Mouse (Mus musculus): ENCODE results near the gene Sowahb.

Gene Sowahb

DNA sequence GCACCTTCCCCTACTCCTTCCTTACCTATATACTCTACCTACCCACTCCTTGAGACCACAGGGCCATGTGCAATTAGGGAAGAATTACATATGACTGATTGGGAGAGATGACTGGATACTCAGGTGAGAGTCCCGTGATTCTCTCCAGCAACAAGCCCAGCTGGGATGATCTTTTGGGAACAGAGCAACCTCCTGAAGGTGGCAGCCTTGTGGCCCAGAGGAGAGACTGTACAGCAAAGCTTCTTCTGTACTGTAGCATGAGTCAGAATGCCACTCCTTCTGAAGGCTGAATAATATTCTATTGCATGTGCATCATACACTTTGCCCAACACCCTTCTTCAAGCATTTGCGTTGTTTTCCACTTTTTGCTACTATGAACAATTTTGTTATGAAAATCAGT, 42.2 kb downstream of the Sowahb start:
- DNase-seq (ENCODE audit: low read depth) = no peak

DNA sequence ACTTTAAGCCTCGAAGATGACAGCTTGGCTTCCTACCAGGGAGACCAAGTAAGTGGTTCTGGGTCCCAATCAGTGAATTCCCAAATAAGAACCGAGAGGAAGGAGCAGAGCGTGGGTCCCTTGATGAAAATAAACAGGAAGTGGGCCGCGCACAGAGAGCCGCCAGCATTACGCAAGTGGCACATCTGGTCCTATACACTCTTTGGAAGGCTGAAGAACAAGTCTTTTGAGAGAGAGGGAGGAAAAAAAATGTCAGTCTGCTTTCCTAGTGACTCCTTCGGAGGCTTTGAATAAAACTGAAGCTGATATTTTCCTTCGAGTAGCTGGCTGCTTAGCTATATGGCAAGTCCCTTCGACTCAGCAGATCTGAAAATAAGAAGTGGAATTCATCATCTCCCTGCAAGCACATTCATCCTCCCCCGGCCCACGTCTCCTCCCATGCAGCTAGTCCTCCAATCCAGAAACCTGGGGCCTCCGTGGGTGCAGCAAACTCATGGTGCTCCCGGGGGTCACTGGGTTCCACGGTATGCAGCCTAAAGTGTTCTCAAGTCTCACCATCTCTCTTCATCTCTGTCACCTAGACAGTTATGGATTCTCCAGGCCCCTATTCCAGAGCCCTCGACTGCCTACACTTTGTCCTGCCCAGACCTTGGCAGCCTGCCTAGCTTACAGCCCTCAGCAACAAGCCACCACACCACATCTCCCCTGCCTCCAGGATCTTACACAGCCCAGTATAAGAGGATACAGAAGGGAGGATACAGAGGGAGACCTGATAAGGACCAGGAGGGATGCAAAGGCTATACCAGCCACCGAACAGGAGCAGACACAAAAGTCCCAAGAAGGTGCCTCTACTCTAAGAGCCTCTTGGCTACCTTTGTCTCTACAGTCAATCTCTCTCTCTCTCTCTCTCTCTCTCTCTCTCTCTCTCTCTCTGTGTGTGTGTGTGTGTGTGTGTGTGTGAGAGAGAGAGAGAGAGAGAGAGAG, 43.8 kb downstream of the Sowahb start:
- no peak for DNase-seq (ENCODE audit: low read depth)

DNA sequence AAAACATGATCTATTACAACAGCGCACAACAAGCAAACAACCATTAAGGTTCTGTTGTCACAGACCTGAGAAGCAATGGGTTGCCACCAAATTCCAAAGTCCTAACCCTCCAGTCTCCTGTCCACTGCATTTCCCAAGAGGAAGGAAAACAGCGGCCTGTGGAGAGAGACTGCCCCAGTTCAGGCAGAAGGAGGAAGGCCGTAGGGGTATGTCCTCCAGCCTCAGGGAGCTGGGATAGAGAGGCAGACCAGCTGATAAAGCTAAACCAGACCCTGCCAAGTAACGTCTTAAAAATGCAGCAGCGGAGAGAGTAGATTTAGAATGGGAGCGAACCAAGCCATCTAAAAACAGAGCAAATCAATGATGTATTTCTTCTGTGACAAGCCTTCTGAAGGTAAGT, 44.8 kb downstream of the Sowahb start:
- no peak for DNase-seq (ENCODE audit: low read depth)

DNA sequence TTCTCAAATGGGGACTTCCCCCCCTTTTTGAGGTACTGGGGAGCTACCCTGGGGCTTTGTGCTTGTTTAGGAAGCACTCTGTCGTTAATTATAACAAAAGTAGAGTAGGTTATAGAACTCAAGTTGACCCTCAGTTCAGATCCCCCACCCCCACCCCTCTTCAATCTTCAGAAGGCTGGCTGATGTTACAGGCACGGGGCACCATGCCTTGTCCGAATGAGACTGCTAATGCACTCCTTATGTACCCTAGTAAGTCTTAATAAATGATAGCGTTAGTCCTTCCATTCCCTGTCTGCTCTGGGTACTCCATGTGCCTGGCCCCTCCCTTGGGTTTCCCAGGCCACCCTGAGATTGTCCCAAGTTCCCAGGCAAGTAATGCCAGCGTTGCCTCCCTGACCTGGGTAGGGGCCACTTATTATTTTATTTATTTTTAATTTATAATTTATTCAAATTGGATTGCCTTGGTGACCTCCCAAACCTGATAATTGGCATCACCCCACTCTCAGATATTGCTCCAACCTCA, 46.3 kb downstream of the Sowahb start:
- no peak for DNase-seq (ENCODE audit: low read depth)

DNA sequence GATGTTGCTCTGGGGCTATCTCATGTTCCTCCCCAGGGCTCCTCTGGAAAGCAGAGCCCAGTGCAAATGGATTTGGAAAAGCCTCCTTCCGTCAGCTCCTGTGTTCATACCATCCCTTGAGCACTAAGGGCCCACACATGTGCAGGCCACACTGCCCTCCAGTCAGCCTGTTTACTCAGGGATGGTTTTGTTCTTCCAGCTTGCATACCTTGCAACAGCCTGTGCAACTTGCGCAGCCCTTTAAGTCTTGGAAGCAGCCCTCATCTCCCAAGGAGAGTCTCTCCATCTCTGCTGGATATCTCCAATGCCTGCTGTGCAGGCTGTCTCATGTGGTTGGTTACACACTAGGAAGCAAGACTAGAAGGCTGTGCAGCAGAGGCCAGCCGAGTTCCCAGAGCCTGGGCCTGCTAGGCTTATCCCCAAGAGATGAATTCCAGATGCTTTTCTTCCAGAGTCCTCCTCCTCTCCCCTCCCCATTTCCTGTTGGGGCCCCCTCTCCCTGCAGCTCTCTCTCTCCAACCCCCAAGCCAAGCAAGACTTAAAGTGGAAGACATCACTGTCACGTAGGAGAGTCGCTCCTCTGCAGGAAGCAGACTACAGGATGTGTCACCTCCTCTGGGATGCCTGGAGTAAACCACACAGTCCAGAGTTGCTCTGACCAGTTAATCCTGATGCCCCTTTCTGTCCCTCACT, 47.2 kb downstream of the Sowahb start:
- no peak for DNase-seq (ENCODE audit: low read depth)

DNA sequence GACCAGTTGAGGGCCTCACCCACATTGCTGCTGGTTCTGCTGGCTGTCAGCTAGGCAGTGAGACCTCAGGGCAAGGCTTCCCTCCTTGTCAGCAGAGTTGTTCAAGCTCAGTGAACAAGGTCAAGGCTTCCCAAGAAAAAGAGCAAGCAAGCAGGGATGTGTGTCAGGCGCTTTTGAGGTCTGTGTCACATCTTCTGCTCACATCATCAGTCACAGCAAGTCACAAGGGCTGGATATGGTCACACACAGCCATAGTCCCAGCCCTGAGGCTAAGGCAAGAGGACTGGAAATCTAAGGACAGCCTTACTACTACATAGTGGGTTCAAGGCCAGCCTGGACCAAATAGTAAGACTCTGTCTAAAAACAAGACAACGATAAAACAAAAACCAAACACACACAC, 50.0 kb downstream of the Sowahb start:
- no peak for DNase-seq (ENCODE audit: low read depth)

DNA sequence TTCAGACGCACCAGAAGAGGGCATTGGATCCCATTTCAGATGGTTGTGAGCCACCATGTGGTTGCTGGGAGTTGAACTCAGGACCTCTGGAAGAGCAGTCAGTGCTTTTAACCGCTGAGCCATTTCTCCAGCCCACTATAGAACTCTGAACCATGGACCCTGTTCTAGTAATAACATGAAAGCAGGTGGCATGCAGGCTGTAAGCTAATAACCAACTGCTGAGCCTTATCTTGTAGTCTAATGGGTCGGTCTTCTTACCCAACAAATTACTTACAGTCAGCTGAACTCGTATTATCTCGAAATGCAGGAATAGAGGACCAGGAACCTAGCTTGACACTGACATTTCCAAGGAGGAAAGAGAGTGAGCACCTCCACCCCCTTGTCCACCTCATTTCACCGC, 50.5 kb downstream of the Sowahb start:
- no peak for DNase-seq (ENCODE audit: low read depth)

DNA sequence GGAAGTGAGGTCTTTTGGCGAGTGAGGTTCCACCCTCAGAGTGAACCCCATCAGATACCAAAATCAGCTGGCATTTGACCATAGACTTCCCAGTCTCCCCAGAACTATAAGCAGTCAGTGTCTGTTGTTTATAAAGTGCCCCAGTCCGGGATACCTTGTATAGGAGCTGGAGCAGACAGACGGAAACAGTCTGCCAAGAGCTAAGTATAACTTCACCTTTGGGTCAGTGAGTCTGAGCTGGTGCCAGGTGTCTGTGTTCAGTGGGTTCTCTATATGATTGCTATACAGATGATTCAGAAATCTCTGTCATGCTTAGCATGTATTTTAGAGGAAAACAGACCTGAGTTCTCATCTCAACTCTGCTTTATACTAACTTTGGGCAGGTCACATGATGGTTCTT, 52.7 kb downstream of the Sowahb start:
- DNase-seq (ENCODE audit: low read depth) = no peak
